Mouse (Mus musculus) lung, postnatal 0 days (tissue): ENCODE results near the gene Rgs3. TPM values are rescaled to one million over a fixed set of nuclear protein-coding genes. Genes with fewer than 3 reads are reported as not detected.
"Not testable (repeated sequence)": the region's sequence is repeated elsewhere in the genome, so short reads cannot be mapped to it uniquely, and the experiment has no call there.

Experiments
- ATAC-seq: fragments of 200-750 bp; cut with Nextera tagmentation; 2 replicates; pipeline ENCODE4 v1.8.0; 2017; ENCODE audit warnings: moderate library complexity
- DNase-seq: peaks from one replicate; pipeline ENCODE4 v3.0.0-alpha.2; 2016; ENCODE audit warnings: low spot score
- H3K27ac ChIP-seq: fragments of 300-500 bp; sonication (generic); 2 replicates; pipeline ENCODE4 v1.5.1; 2014; ENCODE audit warnings: antibody characterized with exemption, mild to moderate bottlenecking, low read length, mixed read lengths
- H3K27me3 ChIP-seq: fragments of 300-500 bp; sonication (generic); replicated peaks from 2 replicates; pipeline ENCODE4 v1.6.1; 2014; ENCODE audit warnings: low read length, mixed read lengths; ENCODE audit not compliant: insufficient read depth
- H3K36me3 ChIP-seq: fragments of 300-500 bp; sonication (generic); 2 replicates; pipeline ENCODE4 v1.6.1; 2014; ENCODE audit warnings: low read length, mixed read lengths; ENCODE audit not compliant: insufficient read depth
- H3K4me1 ChIP-seq: fragments of 300-500 bp; sonication (generic); 2 replicates; pipeline ENCODE4 v1.6.1; 2014; ENCODE audit warnings: antibody characterized with exemption, low read depth, low read length, mixed read lengths; ENCODE audit not compliant: insufficient read depth
- H3K4me2 ChIP-seq: fragments of 300-500 bp; sonication (generic); replicated peaks from 2 replicates; pipeline ENCODE4 v1.6.1; 2014; ENCODE audit warnings: low read depth, mild to moderate bottlenecking, low read length, moderate library complexity, mixed read lengths
- H3K4me3 ChIP-seq: fragments of 300-500 bp; sonication (generic); 2 replicates; pipeline ENCODE4 v1.5.1; 2014; ENCODE audit warnings: low read depth, low read length
- H3K9ac ChIP-seq: fragments of 300-500 bp; sonication (generic); replicated peaks from 2 replicates; pipeline ENCODE4 v1.6.1; 2014; ENCODE audit warnings: low read depth, mild to moderate bottlenecking
- H3K9me3 ChIP-seq: fragments of 300-500 bp; sonication (generic); 2 replicates; pipeline ENCODE4 v1.6.1; 2016; ENCODE audit warnings: low read length, mixed read lengths
- CTCF ChIP-seq: IDR thresholded peaks from 2 replicates; pipeline ENCODE4 v1.5.1; 2016; ENCODE audit warnings: antibody characterized with exemption, mild to moderate bottlenecking
- EP300 ChIP-seq: IDR thresholded peaks from 2 replicates; pipeline ENCODE4 v1.6.1; 2016; ENCODE audit warnings: antibody characterized with exemption, mild to moderate bottlenecking, control low read depth
- WGBS: fragments of 180-500 bp; shearing (Covaris S2); extraction: QIAGEN DNeasy Blood & Tissue Kit; methylation state at CpG from one replicate; pipeline ENCODE4 v1.1.7; 2014; 5-methylcytosine and 5-hydroxymethylcytosine counted together
- polyA plus RNA-seq: library from polyadenylated mRNA; unstranded; fragments of >200 nt; fragmentation: Nextera tagmentation; extraction: Ambion mirVana; gene quantifications from 2 replicates; pipeline ENCODE4 v1.2.1, GENCODE M21; 2015

Gene Rgs3
- polyA plus RNA-seq, 1 experiment from 2014 or later, result 63.7 TPM

DNA sequence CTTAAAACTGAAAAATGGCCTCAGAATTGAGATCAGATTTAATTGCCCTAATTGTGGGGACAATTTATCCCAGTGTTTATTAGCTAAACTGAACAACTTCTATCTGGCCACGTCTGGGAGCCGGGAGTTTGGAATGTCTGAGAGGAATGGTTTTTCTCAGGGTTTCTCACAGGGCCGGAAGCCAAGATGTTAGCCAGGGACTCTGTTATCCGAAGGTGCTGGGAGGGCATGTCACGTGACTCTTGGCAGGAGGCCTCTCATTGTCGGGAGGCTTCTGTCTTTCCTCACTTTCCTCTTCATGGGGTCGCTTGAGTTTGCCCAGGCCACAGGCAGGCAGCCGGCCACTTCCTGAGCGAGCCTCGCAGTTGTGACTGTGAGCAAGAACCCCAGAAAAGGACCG is 31.7 kb downstream of the Rgs3 start:
- DNase-seq, result peak; percentile 57
- no peaks in the 10 kb centered on the region for H3K4me1 ChIP-seq
- 0 out of 2 replicates have a peak overlapping the region, but pooled peaks have one; percentile 2 for H3K4me2 ChIP-seq
- H3K9me3 ChIP-seq, result no peaks in the 10 kb centered on the region
- TF ChIP-seq EP300 (no peak), CTCF (no peak)
- H3K27me3 ChIP-seq, result no peaks in the 10 kb centered on the region
- ATAC-seq, result no peak
- 5% methylated on average over 11 of the region's 11 CpGs for WGBS
- no peak overlapping the region for H3K27ac ChIP-seq
- no peak overlapping the region for H3K9ac ChIP-seq
- no peaks in the 10 kb centered on the region for H3K36me3 ChIP-seq
- no peak overlapping the region for H3K4me3 ChIP-seq

GRCm38 (mm10) chr4:62593546-62594240 is 34.0 kb downstream of the Rgs3 start:
- H3K9ac ChIP-seq, DNase-seq, ATAC-seq, H3K36me3 ChIP-seq, H3K4me2 ChIP-seq, H3K4me3 ChIP-seq, H3K27me3 ChIP-seq, H3K27ac ChIP-seq, H3K9me3 ChIP-seq, H3K4me1 ChIP-seq: not testable (repeated sequence)
- WGBS, result 78% methylated on average over 23 of the region's 24 CpGs

GRCm38 (mm10) chr4:62594442-62594841 is 34.8 kb downstream of the Rgs3 start:
- no peak overlapping the region for H3K4me2 ChIP-seq
- H3K4me1 ChIP-seq, result no peaks in the 10 kb centered on the region
- ATAC-seq, result no peak
- no peak overlapping the region for H3K9ac ChIP-seq
- no peak overlapping the region for H3K4me3 ChIP-seq
- H3K36me3 ChIP-seq, result no peaks in the 10 kb centered on the region
- H3K27me3 ChIP-seq, result no peaks in the 10 kb centered on the region
- WGBS, result 78% methylated on average over 5 of the region's 5 CpGs
- no peak overlapping the region for H3K27ac ChIP-seq
- no peaks in the 10 kb centered on the region for H3K9me3 ChIP-seq
- TF ChIP-seq CTCF (no peak), EP300 (no peak)
- DNase-seq, result no peak

GRCm38 (mm10) chr4:62596051-62596450 is 36.4 kb downstream of the Rgs3 start:
- DNase-seq (no peak), ATAC-seq (no peak)
- TF ChIP-seq EP300 (no peak), CTCF (no peak)
- Histone ChIP-seq H3K9ac (no peak overlapping the region), H3K36me3 (no peaks in the 10 kb centered on the region), H3K4me2 (no peak overlapping the region), H3K27me3 (no peaks in the 10 kb centered on the region), H3K4me1 (no peaks in the 10 kb centered on the region), H3K4me3 (no peak overlapping the region), H3K27ac (no peak overlapping the region), H3K9me3 (no peaks in the 10 kb centered on the region)
- WGBS, result 49% methylated on average over 5 of the region's 5 CpGs

GRCm38 (mm10) chr4:62600549-62600948 is 40.9 kb downstream of the Rgs3 start:
- ATAC-seq (no peak), DNase-seq (no peak)
- Histone ChIP-seq H3K4me1 (no peaks in the 10 kb centered on the region; the same call in 1 of the 2 replicates), H3K4me3 (no peak overlapping the region), H3K27me3 (no peaks in the 10 kb centered on the region), H3K36me3 (no peaks in the 10 kb centered on the region), H3K4me2 (no peak overlapping the region), H3K27ac (no peak overlapping the region), H3K9me3 (no peaks in the 10 kb centered on the region), H3K9ac (no peak overlapping the region)
- WGBS, result 82% methylated on average over 1 of the region's 1 CpGs
- TF ChIP-seq EP300, result no peak
- no peak for TF ChIP-seq CTCF

DNA sequence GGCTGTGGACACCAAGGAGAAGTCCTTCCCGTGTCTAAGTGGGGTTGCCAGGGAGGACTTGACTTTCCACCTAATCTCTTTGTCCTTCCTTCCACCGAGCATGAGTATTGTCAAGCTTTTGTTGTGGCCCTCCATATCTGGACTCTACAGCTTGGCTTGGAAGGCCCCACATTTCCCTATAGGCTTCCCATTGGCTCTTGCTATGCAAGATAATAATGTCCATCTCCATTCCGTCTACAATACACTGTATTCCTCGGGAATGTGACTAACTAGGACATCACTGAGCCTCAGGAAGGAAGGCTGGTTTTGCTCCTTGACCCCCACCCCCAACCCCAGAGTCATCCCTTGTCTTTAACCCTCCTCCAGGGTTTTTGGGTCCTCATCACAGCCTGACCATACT is 44.0 kb downstream of the Rgs3 start:
- no peak overlapping the region for H3K4me2 ChIP-seq
- TF ChIP-seq CTCF (no peak), EP300 (no peak)
- H3K4me3 ChIP-seq, result no peak overlapping the region
- ATAC-seq (no peak), DNase-seq (no peak)
- 63% methylated on average over 4 of the region's 4 CpGs for WGBS
- H3K9ac ChIP-seq, result no peak overlapping the region
- H3K27me3 ChIP-seq, result no peaks in the 10 kb centered on the region
- peaks cover 6% of the 10 kb centered on the region for H3K4me1 ChIP-seq
- H3K27ac ChIP-seq, result no peak overlapping the region
- H3K36me3 ChIP-seq, result no peaks in the 10 kb centered on the region
- no peaks in the 10 kb centered on the region for H3K9me3 ChIP-seq
